Mouse (Mus musculus): ENCODE data around the gene Ptbp1.

Ptbp1 gene

DNA sequence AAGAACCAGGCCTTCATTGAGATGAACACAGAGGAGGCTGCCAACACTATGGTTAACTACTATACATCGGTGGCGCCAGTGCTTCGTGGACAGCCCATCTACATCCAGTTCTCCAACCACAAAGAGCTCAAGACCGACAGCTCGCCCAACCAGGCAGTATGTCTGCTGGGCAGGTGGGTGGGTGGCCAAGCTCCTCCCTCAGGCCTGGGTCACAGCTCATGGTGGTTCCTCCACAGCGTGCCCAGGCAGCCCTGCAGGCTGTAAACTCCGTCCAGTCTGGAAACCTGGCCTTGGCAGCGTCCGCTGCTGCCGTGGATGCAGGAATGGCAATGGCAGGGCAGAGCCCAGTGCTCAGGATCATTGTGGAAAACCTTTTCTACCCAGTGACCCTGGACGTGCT, 4.9 kb downstream of the Ptbp1 start:
- no peak for DNase-seq (ENCODE audit: low spot score)

DNA sequence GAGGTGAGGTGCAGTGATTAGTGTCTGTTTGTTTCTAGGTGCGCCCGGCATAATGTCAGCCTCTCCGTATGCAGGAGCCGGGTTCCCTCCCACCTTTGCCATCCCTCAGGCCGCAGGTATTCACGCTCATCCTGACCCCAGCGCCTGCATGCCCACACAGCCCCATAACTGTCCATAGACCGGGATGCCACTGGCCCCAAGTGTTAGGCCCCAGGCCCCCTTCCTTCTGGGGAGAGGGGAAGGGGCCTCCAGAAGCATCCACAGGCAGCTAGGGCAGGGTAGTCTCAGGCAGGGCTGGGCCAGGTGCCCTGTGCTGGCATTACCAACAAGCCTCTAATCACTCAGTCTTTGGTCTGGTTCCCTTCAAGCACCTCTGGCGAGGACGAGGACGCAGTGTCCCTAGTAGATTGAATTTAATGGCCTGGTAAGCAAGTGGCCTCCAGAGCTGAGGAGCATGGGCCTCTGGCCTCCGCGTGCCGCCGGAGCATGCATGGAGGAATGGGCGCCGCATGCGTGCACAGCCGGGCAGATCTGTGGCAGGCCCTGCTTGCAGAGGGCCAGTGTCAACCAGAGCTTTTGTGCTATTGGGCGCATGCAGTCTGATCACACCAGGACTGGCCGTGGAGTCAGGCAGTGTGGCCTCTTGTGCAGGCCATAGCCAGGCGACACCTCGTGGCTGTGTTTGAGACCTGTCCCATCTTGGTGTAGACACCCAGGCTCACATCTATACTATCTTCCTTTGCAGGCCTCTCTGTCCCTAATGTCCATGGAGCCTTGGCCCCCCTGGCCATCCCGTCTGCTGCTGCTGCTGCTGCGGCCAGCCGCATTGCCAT, 6.1 kb downstream of the Ptbp1 start:
- no peak for DNase-seq (ENCODE audit: low spot score)

DNA sequence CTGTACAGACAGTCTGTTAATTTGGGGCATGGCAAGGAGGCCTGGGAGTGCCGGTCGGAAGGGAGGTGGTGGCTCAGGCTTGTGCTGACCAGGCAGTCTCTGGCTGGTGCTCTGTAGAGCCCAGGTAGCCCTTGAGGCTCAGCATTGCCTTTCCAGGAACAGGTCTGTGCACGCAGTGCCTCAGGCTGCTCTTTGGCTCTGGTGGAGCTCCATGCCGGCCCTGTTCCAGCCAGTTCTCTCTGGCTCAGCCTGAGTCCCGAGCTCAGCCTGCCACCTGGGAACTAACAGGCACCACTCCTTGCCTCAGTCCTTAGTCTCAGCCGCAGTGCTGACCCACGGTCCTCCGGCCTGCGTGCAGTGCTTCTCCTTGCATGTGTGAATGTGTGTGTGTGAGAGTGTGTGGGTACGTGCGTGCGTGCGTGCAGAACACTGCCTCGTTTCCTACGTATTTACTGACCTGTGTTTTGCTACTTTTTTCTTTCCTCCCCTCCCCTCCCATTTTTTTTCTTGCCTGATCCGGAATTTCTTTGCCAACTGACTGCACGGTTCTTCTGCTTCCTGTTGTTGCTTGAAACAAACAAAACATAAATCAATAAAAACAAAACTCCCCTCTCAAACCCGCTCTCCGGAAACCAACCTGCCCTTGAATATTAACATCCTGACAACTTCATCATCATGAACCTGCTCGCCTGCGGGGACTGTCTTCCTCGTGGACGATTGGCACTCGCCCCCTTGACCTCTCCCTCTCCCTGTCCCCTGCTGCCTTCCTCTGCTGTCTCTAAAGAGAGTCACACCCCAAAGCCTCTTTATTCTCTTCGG, 7.2 kb downstream of the Ptbp1 start:
- DNase-seq (ENCODE audit: low spot score), result no peak

DNA sequence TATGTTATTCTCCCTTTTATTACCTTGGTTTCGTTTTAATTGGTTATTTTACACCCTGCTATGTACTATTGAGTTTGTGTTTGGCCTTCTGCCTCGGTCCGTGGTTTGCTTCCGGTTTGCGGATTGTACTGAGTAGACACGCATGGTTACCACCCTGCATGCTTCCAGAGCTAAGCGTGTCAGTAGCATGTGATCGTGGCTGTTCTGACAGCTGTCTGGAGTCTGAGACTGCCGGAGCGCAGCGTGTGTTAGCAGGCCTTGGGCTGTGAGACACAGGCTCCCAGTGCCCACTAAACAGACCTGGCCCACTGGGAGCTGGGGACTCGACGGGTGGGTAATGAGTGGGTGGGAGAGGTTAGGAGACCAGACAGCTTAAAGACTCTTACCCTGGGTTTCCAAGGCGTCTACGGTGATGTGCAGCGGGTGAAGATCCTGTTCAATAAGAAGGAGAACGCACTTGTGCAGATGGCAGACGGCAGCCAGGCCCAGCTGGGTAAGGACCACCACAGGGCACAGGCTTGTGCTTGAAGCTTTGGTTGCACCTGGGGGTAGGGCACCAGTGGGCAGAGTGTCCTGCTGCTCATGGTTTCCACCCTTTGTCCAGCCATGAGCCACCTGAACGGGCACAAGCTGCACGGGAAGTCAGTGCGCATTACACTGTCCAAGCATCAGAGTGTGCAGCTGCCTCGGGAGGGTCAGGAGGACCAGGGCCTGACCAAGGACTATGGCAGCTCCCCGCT, 8.0 kb downstream of the Ptbp1 start:
- DNase-seq (ENCODE audit: low spot score), result no peak

DNA sequence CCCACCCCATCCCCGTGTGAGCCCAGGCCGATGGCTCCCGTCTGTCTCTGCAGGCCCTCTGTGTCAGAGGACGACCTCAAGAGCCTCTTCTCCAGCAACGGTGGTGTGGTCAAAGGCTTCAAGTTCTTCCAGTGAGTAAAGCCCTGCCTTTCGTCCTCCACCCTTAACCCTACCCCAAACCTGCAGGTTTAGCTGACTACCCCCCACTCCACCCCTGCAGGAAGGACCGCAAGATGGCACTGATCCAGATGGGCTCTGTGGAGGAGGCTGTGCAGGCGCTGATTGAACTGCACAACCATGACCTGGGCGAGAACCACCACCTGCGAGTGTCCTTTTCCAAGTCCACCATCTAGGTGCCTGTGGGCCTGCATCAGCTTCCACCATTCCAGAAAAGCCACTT, 8.7 kb downstream of the Ptbp1 start:
- no peak for DNase-seq (ENCODE audit: low spot score)

DNA sequence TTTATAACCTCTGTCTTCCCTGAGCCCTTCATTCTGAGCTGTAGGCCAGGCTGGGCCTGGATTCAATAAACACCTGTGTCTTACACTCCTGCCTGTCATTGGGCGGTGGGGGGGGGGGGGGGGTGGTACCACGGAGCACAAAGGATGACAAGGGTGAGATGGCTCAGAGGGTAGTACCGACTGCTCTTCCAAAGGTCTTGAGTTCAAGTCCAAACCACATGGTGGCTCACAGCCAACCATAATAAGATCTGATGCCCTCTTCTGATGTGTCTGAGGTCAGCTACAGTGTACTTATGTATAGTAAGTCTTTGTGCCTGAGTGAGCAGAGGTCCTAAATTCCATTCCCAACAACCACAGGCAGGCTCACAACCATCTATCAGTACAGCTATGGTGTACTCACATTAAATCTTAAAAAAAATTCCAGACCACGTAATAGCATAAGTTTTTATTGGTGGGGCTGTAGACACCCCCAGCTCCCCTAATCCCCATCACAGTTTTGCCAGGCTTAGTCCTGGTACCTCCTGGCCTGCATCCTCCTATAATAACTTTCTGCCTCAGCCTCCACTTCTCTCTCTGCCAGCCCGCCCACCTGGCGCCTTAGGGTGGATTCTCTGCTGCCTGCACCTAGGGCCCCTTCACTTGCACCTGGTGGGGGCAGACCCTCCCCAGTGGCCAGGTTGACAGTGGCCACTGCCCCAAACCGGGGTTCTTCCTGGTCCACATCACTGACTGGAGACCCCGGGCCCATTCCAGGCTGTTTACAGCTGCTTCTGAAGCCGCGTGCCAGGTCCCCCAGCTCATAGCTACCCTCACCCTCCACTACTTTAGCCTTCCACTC, 10.3 kb downstream of the Ptbp1 start:
- DNase-seq (ENCODE audit: low spot score), result no peak

DNA sequence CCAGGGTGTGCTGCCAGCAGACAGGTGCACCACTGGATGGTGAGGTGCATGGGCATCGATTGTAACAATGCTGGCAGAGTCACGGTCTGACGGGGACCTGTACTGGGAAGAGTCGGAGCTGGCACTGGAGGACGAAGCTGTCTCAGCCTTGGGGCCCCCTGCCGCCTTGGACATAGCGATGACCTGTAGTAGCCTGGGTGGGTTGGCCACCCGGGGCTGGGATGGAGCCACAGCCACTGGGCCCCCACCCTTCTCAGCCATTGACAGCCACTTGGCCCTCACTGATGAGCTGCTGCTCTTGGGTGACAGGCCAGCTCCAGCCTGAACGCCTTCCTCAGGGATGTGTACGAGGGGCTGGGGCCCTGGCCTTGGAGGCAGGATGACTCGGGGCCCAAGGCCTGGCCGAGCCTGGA, 11.0 kb downstream of the Ptbp1 start:
- DNase-seq (ENCODE audit: low spot score), result no peak

DNA sequence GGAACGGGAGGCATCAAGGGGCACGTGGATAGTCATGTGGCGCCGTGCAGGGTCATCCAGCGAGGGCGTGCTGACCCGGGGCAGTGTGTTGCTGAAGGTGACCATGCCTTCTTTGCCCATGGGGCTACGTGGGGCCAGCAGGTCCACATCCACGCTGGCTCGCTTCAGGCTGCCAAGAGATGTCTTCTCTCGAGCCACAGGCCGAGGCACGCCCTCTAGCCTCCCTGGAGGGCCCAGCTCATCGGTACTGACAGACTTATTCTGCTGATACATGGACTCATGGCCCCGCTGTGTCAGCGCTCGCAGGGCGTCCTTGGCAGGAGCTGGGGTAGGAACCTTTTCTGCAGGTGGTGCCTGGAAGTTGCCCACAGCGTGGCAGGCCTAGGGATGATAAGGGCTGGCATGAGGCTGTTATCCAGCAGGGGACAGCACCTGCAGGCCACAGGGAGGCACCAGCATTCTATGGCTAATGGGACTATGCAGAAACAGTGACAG, 11.6 kb downstream of the Ptbp1 start:
- DNase-seq (ENCODE audit: low spot score), result no peak

DNA sequence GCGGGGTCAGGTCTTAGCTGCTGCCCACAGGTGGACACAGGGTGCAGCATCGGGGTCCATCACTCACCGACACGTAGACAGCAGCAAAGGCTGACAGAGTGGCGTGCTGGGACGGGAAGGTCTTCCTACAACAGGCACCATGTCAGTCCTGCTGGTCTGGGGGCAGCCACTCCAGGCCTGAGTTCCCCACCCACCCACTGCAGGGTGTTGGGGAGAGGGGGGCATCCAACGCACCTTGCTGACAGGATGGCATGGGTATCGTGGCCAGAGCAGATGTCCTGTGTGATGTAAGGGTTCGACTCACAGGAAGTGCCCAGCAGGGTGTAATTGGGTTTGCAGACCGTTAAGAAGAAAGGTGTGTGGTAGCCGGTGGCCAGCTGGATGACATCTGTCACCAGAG, 12.4 kb downstream of the Ptbp1 start:
- no peak for DNase-seq (ENCODE audit: low spot score)

DNA sequence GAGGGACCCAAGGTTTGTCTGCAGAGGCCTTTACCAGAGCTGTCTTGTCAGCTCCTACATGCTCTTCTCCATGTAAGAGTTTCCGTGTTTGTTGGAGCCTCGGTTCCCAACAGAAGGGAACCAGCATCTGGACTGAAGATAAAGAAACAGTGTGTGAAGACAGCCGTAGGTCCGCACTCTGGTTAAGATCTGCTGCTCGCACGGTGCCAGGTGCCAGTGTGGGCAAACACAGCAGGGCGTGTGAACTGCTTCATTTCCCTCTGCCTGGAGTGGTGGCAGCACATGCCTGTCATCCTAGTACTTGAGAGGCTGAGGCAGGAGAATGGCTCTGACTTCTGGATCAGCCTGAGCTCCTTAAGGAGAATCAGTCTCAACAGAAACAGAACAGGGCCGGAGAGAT, 17.6 kb downstream of the Ptbp1 start:
- DNase-seq (ENCODE audit: low spot score), result no peak

DNA sequence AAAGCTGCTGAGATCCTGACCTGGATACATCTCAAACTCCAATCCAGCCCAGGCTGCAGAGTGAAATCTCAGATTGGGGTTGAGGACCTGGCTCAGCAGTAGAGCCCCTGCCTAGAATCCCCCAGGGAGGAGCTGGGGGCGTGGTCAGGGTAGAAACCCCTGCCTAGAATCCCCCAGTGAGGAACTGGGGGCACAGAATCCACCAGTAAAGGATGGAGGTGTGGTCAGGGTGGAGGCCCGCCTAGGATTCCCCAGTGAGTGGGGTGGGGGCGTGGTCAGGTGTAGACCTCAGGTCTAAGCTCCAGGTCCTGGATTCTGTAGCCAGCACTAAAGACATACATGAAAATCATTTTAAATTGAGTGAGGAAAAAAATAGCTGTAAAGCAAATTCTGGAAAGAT, 18.6 kb downstream of the Ptbp1 start:
- DNase-seq (ENCODE audit: low spot score), result no peak

DNA sequence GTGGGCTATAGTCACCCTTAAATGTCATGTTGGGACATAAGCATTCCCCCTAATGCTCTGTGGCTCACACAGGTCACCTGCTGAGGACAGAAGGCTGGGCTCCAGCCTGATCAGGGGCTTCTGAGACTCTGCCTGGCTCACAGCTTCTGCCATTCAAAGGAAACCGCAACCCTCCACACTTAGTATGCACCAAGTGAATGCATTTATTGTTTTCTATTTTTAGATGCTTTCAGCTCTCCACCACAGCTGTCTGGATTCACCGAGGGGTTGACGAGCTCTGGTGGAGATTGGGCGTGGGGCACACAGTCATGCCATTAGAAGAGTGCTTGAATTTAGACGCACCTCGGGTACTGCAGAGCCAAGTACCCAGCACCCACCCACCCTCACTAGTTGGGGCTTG, 19.1 kb downstream of the Ptbp1 start:
- DNase-seq (ENCODE audit: low spot score), result no peak

DNA sequence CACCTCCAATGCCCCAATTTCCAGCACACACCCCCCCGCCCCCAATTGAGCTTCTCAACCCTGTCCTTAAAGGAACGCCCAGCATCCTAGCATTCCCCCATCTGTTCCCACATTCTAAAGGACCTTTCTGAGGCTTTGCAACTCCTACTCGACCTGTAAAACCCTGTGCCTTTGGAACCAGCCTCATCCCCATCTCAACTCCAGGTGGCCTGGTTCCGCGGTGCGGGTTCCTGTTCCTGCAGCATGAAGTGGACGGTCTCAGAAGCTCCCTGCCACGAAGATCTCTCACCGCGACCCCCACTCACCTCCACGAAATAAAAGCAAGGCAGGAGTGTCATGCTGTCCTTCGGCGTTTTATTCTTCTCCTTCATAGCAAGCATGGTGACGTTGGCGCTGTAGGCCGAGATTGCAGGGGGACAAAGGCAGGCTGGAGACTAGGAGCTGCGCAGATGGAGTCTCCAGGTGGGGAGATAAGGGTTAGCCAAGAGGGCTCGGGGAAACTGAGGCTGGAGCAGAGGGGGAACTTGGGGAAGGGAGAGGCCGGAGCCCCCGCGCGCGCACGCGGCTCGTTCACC, 19.6 kb downstream of the Ptbp1 start:
- no peak for DNase-seq (ENCODE audit: low spot score)

DNA sequence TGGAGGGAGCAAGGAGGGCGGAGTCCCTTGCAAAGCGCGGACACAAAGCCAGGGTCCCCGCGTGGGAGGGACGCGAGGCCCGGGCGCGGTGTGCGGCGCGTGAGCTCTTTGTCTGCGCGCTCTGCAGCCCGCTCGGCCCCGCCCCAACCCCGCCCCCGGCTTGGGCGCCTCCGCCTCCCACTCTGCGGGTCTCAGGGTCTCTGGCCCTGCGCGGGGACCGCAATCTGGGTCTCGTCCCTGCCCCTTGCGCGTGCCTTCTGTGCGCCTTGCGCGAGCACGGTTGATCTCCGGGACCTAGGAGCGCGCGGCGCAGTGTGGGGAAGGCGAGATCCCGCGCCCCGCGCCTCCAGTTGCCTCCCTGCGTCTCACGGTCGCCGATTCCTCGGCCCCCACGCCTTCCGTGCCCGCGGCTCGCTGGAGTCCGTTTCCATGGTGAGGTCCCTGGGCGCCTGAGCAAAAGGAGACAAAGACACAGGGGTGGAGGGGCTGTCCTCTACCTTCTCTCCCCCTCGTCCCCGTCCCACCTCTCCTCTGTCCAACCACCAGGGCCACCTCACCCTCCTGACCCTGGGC, 20.1 kb downstream of the Ptbp1 start, which contains the start of the genes Prtn3 and Plppr3:
Gene Prtn3 (plus strand): TSS at position 187 of the 573 bp plus-strand sequence.
Gene Plppr3 (minus strand): TSS at position 345 of the 573 bp plus-strand sequence.
- DNase-seq (ENCODE audit: low spot score), result no peak

DNA sequence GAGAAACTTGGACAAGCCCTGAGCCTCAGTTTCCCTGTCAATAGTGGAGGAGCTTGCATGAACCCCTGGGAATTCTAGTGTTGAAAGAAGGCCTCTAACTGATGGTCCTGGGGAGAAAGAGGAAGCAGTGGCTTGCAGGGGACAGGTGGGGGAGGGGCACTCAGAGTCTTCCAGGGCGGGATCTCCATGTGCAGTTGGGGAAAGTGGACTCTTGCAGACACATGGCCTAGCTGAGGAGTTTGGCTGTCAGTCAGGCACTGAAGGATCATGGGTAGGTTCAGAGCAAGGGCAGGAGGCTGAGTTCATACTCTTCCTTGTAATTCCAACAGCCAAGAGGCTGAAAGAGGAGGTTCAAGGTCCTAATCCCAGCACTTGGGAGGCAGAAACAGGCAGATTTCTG, 22.9 kb downstream of the Ptbp1 start:
- no peak for DNase-seq (ENCODE audit: low spot score)

DNA sequence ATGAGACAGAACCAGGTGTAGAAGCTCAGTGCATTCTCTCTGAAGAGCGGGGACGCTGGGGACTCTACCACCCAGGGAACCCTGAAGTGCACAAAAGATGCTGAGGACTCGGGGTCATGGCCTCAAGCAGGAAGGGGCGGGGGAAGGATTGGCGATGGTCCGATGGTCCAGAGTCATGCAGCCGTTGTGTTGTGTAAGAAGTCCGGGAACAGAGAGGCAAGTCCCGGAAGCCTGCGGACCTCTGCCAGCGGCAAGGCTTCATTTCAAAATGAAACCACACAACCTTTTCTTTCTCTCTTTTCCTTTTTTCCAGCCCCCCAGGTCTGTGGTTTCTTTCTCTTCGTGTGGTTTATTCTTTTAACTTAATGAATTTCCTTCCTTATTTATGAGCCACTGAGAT, 23.5 kb downstream of the Ptbp1 start:
- DNase-seq (ENCODE audit: low spot score), result no peak

DNA sequence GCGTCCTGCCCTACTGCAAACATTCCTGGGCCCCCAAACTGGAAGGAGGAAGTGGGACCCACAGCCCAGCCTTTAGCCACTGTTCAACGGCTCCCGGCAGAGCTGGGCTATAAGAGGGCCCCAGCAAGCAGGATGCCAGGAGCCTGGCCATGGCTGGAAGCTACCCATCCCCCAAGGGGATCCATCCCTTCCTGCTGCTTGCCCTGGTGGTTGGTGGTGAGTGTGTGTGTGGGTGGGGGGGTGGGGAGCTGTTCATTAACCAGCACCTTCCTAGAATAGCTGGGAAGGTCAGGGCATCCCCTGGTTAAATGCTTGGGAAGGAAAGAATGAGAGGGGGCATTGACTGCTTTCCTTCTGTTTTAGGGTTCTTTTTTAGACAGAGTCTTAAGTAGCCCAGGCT, 25.3 kb downstream of the Ptbp1 start:
- DNase-seq (ENCODE audit: low spot score), result no peak

DNA sequence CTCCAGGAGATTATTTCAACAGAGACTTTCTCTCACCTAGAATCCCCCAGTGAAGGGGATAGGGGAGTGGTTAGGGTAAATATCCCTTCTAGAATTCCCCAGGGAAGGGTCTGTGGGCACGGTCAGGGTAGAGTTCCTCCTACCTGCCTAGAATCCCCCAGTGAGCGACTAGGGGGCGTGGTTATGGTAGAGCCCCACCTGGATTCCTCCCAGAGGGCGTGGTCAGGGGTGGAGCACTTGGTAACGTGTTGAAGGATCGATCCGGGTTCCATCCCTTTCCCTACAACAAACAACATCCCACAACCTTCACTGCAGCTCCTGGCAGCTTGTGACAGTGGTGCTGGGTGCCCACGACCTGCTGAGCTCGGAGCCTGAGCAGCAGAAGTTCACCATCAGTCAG, 26.5 kb downstream of the Ptbp1 start:
- DNase-seq (ENCODE audit: low spot score), result no peak

DNA sequence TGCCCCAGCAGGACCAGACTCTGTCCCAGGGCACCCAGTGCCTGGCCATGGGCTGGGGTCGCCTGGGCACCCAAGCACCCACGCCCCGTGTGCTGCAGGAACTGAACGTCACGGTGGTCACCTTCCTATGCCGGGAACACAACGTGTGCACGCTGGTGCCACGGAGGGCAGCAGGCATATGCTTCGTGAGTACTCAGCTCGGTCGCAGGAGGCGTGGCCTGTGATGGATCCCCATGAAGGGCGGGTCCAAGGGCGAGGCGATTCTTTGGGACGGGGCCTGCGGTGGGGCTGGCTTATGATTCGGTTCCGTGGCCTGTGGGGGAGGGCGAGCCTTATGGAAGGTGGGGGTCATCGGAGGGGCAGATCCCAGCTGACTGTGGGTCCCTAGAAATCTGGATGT, 27.8 kb downstream of the Ptbp1 start:
- no peak for DNase-seq (ENCODE audit: low spot score)

DNA sequence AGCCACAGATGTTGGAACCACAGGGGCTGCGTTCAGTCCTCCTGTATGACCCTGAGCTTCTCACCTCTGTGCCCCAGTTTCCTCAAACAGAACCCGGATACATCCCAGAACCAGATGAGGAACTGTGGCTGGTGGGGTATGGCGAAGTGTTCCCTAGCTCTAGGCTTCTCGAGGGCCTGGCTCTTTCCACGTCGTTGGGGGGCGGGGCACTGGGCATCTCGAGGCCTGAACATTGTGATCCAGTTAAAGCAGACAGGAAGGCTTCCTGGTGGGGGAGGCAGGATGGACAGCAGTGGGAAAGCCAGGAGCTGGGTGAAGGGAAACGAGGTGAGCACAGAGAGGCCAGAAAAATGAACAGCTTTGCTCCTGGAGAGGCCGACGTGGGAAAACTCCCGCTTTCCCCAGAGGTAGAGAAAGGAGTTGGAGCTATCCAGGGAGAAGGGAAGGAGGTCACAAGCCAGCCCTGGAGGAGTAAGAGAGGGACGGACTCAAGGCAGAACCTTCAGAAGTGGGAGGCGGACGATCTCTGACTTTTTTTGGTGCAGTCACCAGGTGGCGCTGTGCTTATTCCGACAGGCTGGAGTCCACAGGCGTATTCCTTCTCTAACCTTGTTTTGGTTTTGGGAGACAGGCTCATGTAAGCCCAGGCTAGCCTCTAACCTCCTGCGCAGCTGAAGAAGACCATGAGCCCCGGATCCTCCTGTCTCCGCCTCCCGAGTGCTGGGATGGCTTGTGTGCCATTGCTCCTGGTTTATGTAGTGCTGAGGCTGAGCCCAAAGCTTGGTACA, 29.3 kb downstream of the Ptbp1 start:
- DNase-seq (ENCODE audit: low spot score), result peak; percentile 61
